Mouse (Mus musculus) midbrain, embryonic 16.5 days (tissue): ENCODE data around the gene Ascc1. TPM values are rescaled to one million over a fixed set of nuclear protein-coding genes. Genes with fewer than 3 reads are reported as not detected.
A peak's percentile ranks its signal among the peaks of the same experiment; 100 is the strongest.

Experiments used
- ATAC-seq: fragments of 200-750 bp; cut with Nextera tagmentation; 2 replicates; pipeline ENCODE4 v1.8.0; 2017; ENCODE audit warnings: moderate TSS enrichment
- H3K27ac ChIP-seq: fragments of 300-500 bp; sonication (generic); 2 replicates; pipeline ENCODE4 v1.5.1; 2014; ENCODE audit warnings: mild to moderate bottlenecking, low read length, mixed read lengths
- H3K27me3 ChIP-seq: fragments of 300-500 bp; sonication (generic); 2 replicates; pipeline ENCODE4 v1.6.1; 2014; ENCODE audit warnings: low read depth, low read length, mixed read lengths; ENCODE audit not compliant: control insufficient read depth, insufficient read depth
- H3K36me3 ChIP-seq: fragments of 300-500 bp; sonication (generic); 2 replicates; pipeline ENCODE4 v1.6.1; 2014; ENCODE audit warnings: mild to moderate bottlenecking, low read length, moderate library complexity, mixed read lengths; ENCODE audit not compliant: control insufficient read depth, insufficient read depth
- H3K4me1 ChIP-seq: fragments of 300-500 bp; sonication (generic); 2 replicates; pipeline ENCODE4 v1.6.1; 2014; ENCODE audit warnings: mild to moderate bottlenecking, low read length, mixed read lengths; ENCODE audit not compliant: control insufficient read depth, insufficient read depth
- H3K4me2 ChIP-seq: fragments of 300-500 bp; sonication (generic); 2 replicates; pipeline ENCODE4 v1.6.1; 2014; ENCODE audit warnings: mild to moderate bottlenecking, low read length, mixed read lengths
- H3K4me3 ChIP-seq: fragments of 300-500 bp; sonication (generic); 2 replicates; pipeline ENCODE4 v1.5.1; 2014; ENCODE audit warnings: low read depth, mild to moderate bottlenecking, low read length, moderate library complexity, mixed read lengths
- H3K9ac ChIP-seq: fragments of 300-500 bp; sonication (generic); 2 replicates; pipeline ENCODE4 v1.6.1; 2014; ENCODE audit warnings: low read depth, low read length, mixed read lengths
- H3K9me3 ChIP-seq: fragments of 300-500 bp; sonication (generic); replicated peaks from 2 replicates; pipeline ENCODE4 v1.6.1; 2014; ENCODE audit warnings: mild to moderate bottlenecking, low read length, mixed read lengths; ENCODE audit not compliant: control insufficient read depth, poor library complexity, severe bottlenecking
- WGBS: fragments of 180-500 bp; shearing (Covaris S2); extraction: QIAGEN DNeasy Blood & Tissue Kit; methylation state at CpG from one replicate; pipeline ENCODE4 v1.1.7; 2014; 5-methylcytosine and 5-hydroxymethylcytosine counted together
- polyA plus RNA-seq: library from polyadenylated mRNA; unstranded; fragments of >200 nt; fragmentation: Nextera tagmentation; extraction: Ambion mirVana; gene quantifications from 2 replicates; pipeline ENCODE4 v1.2.1, GENCODE M21; 2015

Gene Ascc1
- polyA plus RNA-seq, 1 experiment from 2014 or later = 54.5 TPM

DNA sequence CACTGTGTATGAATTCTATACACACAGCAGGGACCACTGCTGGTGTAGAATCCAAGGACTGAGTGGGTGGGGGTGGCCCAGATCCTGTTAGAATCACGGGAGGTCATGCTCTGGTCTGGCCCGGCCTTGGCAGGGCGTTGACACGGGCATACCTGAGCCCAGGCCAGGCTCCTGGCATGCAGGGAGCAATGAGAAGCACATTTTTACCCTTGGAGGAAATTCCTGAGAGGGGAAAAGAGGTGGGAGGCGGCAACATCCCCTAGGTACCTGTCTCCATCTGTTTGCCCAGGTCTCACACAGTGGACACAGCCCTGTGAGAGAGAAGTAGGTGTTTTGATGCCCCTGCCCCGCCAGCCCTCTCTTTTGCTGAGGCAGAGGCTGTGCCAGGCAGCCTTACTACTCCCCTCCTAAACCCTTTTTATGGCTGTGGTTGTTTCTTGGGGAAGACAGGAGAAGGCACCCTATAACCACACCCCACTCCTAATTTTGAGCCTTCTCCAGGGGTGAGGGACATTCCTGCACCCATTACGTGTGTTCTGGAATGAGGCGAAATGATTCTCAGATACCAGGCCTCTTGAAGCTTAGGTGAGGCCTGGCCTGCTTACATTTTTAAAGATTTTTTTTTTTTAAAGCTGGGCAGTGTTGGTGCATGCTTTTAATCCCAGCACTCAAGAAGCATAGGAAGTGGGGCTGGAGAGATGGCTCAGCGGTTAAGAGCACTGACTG lies 111.5 kb downstream of the Ascc1 start:
- Histone ChIP-seq H3K36me3 (no peaks in the 10 kb centered on the region), H3K4me3 (no peak overlapping the region), H3K4me2 (no peak overlapping the region), H3K9ac (no peak overlapping the region), H3K27me3 (no peaks in the 10 kb centered on the region), H3K4me1 (peaks cover 55% of the 10 kb centered on the region), H3K9me3 (no peaks in the 10 kb centered on the region), H3K27ac (no peak overlapping the region)
- 94% methylated on average over 9 of the region's 9 CpGs for WGBS
- no peak for ATAC-seq

DNA sequence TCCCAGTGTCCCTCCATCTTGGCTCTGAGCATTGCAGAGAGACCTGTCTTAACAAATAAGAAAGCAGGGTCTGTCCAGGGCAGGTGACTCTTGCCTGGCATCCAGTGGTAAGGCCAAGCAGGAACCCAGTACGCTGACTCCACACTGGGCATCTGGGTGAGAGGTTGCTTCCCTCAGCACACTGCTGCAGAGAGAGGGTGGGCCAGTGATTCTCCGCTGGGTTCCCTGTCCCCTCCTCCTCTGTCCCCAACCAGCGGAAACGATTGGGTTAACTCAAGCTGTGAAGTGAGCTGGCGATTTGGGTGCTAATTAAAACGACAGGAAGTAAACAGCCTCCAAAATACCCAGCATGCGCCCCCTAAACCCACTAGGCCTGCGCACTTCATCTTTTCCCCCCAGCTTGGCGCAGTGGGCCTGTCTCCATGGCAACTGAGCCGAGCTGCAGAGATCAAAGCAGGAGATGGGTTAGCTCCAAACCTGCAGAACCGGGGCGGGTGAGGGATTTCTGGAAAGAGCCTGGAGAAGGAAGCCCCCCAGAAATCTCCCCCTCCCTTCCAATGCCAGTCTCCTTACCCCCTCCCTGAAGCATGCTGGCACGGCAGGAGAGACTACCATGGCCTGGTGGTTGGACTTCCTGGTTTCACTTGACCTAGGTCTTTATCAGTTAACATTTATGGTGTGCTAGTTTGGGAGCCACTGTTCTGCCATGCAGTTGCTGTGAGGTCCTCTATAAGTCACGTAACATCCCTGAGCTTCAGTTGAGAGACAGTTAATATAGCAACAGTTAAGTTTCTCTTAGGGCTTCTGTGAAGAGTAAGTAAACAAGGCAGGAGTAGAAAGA lies 113.0 kb downstream of the Ascc1 start:
- Histone ChIP-seq H3K4me2 (peak overlapping the region; percentile 60), H3K4me1 (peaks cover 41% of the 10 kb centered on the region), H3K9ac (peak overlapping the region; percentile 54), H3K9me3 (no peaks in the 10 kb centered on the region), H3K4me3 (peak overlapping the region; percentile 20; the same call in 1 of the 2 replicates), H3K27me3 (no peaks in the 10 kb centered on the region), H3K36me3 (no peaks in the 10 kb centered on the region), H3K27ac (peak overlapping the region; percentile 85)
- peak; percentile 91 for ATAC-seq
- 2% methylated on average over 14 of the region's 14 CpGs for WGBS

- Histone ChIP-seq H3K4me2 (no peak overlapping the region), H3K27ac (peak overlapping the region; percentile 85)
Measured at GRCm38 (mm10) chr10:60116997-60117396, 114.4 kb downstream of the Ascc1 start.

GRCm38 (mm10) chr10:60118464-60118863 lies 115.9 kb downstream of the Ascc1 start:
- H3K4me2 ChIP-seq = no peak overlapping the region
- 0 out of 2 replicates have a peak overlapping the region, but pooled peaks have one; percentile 6 for H3K9ac ChIP-seq
- no peak for ATAC-seq
- no peaks in the 10 kb centered on the region for H3K27me3 ChIP-seq
- H3K4me1 ChIP-seq = peaks cover 35% of the 10 kb centered on the region
- H3K9me3 ChIP-seq = no peaks in the 10 kb centered on the region
- H3K4me3 ChIP-seq = no peak overlapping the region
- H3K36me3 ChIP-seq = peaks cover 5% of the 10 kb centered on the region; the same call in 1 of the 2 replicates
- no peak overlapping the region for H3K27ac ChIP-seq
- WGBS = 48% methylated on average over 7 of the region's 7 CpGs

More at GRCm38 (mm10) chr10:60116997-60117396, 114.4 kb downstream of the Ascc1 start:
- no peak overlapping the region for H3K4me3 ChIP-seq
- H3K9ac ChIP-seq = no peak overlapping the region
- peaks cover 4% of the 10 kb centered on the region; the same call in 1 of the 2 replicates for H3K36me3 ChIP-seq
- no peaks in the 10 kb centered on the region for H3K27me3 ChIP-seq
- H3K4me1 ChIP-seq = peaks cover 40% of the 10 kb centered on the region
- WGBS = 53% methylated on average over 4 of the region's 4 CpGs
- no peak for ATAC-seq
- H3K9me3 ChIP-seq = no peaks in the 10 kb centered on the region

GRCm38 (mm10) chr10:60120630-60121029 lies 118.0 kb downstream of the Ascc1 start:
- Histone ChIP-seq H3K4me2 (no peak overlapping the region), H3K36me3 (peaks cover 14% of the 10 kb centered on the region; the same call in 1 of the 2 replicates), H3K27me3 (no peaks in the 10 kb centered on the region), H3K9ac (no peak overlapping the region), H3K4me3 (no peak overlapping the region), H3K27ac (no peak overlapping the region), H3K4me1 (peaks cover 28% of the 10 kb centered on the region), H3K9me3 (no peaks in the 10 kb centered on the region)
- WGBS = 89% methylated on average over 4 of the region's 4 CpGs
- no peak for ATAC-seq

- no peak for ATAC-seq
- H3K4me2 ChIP-seq = no peak overlapping the region
- H3K27me3 ChIP-seq = no peaks in the 10 kb centered on the region
- no peak overlapping the region for H3K27ac ChIP-seq
- WGBS = 66% methylated on average over 6 of the region's 6 CpGs
- H3K4me3 ChIP-seq = no peak overlapping the region
- peaks cover 26% of the 10 kb centered on the region for H3K36me3 ChIP-seq
- no peaks in the 10 kb centered on the region for H3K9me3 ChIP-seq
- H3K4me1 ChIP-seq = no peaks in the 10 kb centered on the region; the same call in 1 of the 2 replicates
- H3K9ac ChIP-seq = no peak overlapping the region
Measured at GRCm38 (mm10) chr10:60124078-60124477, 121.5 kb downstream of the Ascc1 start.

DNA sequence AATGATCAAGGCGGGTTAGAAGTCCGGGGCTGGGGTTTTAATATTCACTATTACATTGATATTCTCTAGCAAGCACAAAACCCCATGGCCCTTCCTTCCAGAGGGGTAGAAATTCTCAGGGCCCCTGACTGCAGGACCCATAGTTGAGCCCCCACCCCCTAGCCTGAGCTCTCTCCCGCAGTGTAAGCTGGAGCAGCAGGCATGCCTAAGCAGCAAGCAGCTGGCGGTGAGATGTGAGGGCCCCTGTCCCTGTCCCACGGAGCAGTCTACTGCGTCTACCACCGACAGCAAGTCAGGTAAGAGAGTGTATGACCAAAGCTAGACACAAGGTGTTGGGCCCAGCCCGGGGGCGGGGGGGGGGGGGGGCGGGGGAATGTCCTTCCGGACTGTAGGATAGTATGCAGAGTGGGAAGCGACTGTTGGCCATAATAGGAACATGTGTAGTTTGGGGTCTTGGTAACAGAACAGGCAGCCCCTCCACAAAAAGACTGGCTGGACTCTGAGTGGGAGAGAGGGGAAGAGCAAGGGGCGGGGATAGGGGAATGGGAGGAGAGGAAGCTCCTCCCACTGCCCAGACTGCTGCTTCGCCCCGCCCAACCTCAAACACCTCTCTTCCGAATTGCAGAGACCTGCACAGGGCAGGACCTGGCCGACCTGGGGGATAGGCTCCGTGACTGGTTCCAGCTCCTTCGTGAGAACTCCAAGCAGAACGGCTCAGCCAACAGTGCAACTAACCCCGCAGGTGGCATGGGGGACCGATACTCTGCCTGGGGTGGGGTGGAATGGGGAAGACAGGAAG lies 123.1 kb downstream of the Ascc1 start:
- 27% methylated on average over 18 of the region's 22 CpGs for WGBS
- ATAC-seq = 0 out of 2 replicates have a peak, but pooled peaks have one; percentile 6
- H3K36me3 ChIP-seq = peaks cover 41% of the 10 kb centered on the region

DNA sequence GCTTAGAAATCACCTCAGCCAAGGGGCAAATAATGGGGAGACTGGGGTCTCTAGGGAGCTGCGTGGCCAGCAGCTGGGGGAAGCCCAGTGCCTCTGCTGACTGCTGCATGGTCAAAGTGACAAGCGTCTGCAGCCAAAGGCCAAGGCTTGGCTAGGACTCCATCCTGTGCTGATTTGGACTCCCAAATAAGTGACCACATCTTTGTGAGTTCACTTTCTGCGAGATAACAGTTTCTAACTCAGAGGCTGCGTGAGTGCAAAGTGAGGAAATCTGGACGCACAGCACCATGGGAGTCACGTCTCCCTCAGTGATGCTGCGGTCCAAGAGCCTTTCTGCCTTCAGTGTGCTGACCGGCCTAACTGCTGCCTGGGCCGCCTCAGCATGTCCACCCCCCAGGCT lies 125.7 kb downstream of the Ascc1 start:
- ATAC-seq = no peak
- Histone ChIP-seq H3K9ac (no peak overlapping the region), H3K27me3 (no peaks in the 10 kb centered on the region), H3K27ac (no peak overlapping the region), H3K4me1 (no peaks in the 10 kb centered on the region), H3K36me3 (peaks cover 43% of the 10 kb centered on the region), H3K4me2 (no peak overlapping the region), H3K9me3 (no peaks in the 10 kb centered on the region), H3K4me3 (no peak overlapping the region)
- 89% methylated on average over 9 of the region's 9 CpGs for WGBS

More for the DNA sequence above, 123.1 kb downstream of the Ascc1 start:
- Histone ChIP-seq H3K4me2 (no peak overlapping the region), H3K27ac (no peak overlapping the region), H3K27me3 (no peaks in the 10 kb centered on the region), H3K9ac (no peak overlapping the region), H3K9me3 (no peaks in the 10 kb centered on the region), H3K4me1 (no peaks in the 10 kb centered on the region), H3K4me3 (no peak overlapping the region)
